Mouse (Mus musculus): ENCODE data around the gene Acly. TPM values are rescaled to one million over a fixed set of nuclear protein-coding genes. Genes with fewer than 3 reads are reported as not detected.

The Acly gene
- polyA plus RNA-seq, 1 experiment from 2014 or later: 162 TPM

- no peaks in the 10 kb centered on the region for H3K27me3 ChIP-seq
- TF ChIP-seq CTCF (IDR thresholded peaks at IDR 0.05): no peak
- ATAC-seq (no peak), DNase-seq (ENCODE audit: low read depth, low spot score) (no peak)
- in situ Hi-C loops (cut with MboI; ENCODE audit: low pct_unique_long_range_greater_than_20kb): no loop called here
- POLR2A ChIA-PET: interaction anchor here (0.7 to 1.1 kb wide), 2 partner anchors 12 to 119 kb away, joined by 3 to 4 read pairs; partner anchors contain the start of gene Acly
- CTCF ChIA-PET: interaction anchor here (1.1 to 1.5 kb wide), 3 partner anchors 9 to 12 kb away, joined by 3 to 4 read pairs (median 3); partner anchors contain the start of gene Acly
These were observed 12.0 kb downstream of the Acly start for GRCm38 (mm10) chr11:100515789-100516188.

GRCm38 (mm10) chr11:100515061-100515460, 12.7 kb downstream of the Acly start:
- ATAC-seq: no peak
- in situ Hi-C loops (cut with MboI; ENCODE audit: low pct_unique_long_range_greater_than_20kb): no loop called here
- ChIA-PET POLR2A (interaction anchor here (1.1 kb wide), 1 partner anchor 118 kb away, joined by 3 read pairs; no protein-coding TSS in a partner anchor), CTCF (interaction anchor here (1.5 kb wide), 1 partner anchor 10 kb away, joined by 4 read pairs; no protein-coding TSS in a partner anchor)
- TF ChIP-seq CTCF (IDR thresholded peaks at IDR 0.05): no peak
- no peak for DNase-seq (ENCODE audit: low read depth, low spot score)
- H3K27me3 ChIP-seq: no peaks in the 10 kb centered on the region

- TF ChIP-seq CTCF (IDR thresholded peaks at IDR 0.05): no peak
- ATAC-seq (no peak), DNase-seq (ENCODE audit: low read depth, low spot score) (no peak)
- in situ Hi-C loops (cut with MboI; ENCODE audit: low pct_unique_long_range_greater_than_20kb): no loop called here
- POLR2A ChIA-PET: no interaction called here
- H3K27me3 ChIP-seq: no peaks in the 10 kb centered on the region
- CTCF ChIA-PET: interaction anchor here (0.9 to 1.3 kb wide), 4 partner anchors 10 to 42 kb away, joined by 3 to 9 read pairs (median 5); partner anchors contain the start of gene Acly
These were observed 14.1 kb downstream of the Acly start for GRCm38 (mm10) chr11:100513716-100514115.

- DNase-seq (ENCODE audit: low read depth, low spot score) (no peak), ATAC-seq (no peak)
- in situ Hi-C loops (cut with MboI; ENCODE audit: low pct_unique_long_range_greater_than_20kb): no loop called here
- CTCF ChIA-PET: no interaction called here
- no peak for TF ChIP-seq CTCF (IDR thresholded peaks at IDR 0.05)
- H3K27me3 ChIP-seq: no peaks in the 10 kb centered on the region
- POLR2A ChIA-PET: no interaction called here
These were observed 15.4 kb downstream of the Acly start for GRCm38 (mm10) chr11:100512384-100512783.

- DNase-seq (ENCODE audit: low read depth, low spot score) (no peak), ATAC-seq (no peak)
- in situ Hi-C loops (cut with MboI; ENCODE audit: low pct_unique_long_range_greater_than_20kb): no loop called here
- no peak for TF ChIP-seq CTCF (IDR thresholded peaks at IDR 0.05)
- CTCF ChIA-PET: interaction anchor here (1.3 kb wide), 1 partner anchor 119 kb away, joined by 3 read pairs; no protein-coding TSS in a partner anchor
- POLR2A ChIA-PET: no interaction called here
- no peaks in the 10 kb centered on the region for H3K27me3 ChIP-seq
These were observed 17.2 kb downstream of the Acly start for GRCm38 (mm10) chr11:100510556-100510955.

- ATAC-seq (no peak), DNase-seq (ENCODE audit: low read depth, low spot score) (no peak)
- ChIA-PET CTCF (no interaction called here), POLR2A (interaction anchor here (1.0 kb wide), 1 partner anchor 13 kb away, joined by 4 read pairs; no protein-coding TSS in a partner anchor)
- H3K27me3 ChIP-seq: no peaks in the 10 kb centered on the region
- no peak for TF ChIP-seq CTCF (IDR thresholded peaks at IDR 0.05)
- in situ Hi-C loops (cut with MboI; ENCODE audit: low pct_unique_long_range_greater_than_20kb): no loop called here
These were observed 21.8 kb downstream of the Acly start for GRCm38 (mm10) chr11:100505997-100506396.

- DNase-seq (ENCODE audit: low read depth, low spot score): no peak
- CTCF ChIA-PET: interaction anchor here (1.6 kb wide), 1 partner anchor 10 kb away, joined by 4 read pairs; no protein-coding TSS in a partner anchor
These were observed 22.7 kb downstream of the Acly start for GRCm38 (mm10) chr11:100504990-100505660.

GRCm38 (mm10) chr11:100501321-100501720, 26.5 kb downstream of the Acly start:
- ATAC-seq: no peak
- no peak for DNase-seq (ENCODE audit: low read depth, low spot score)
- ChIA-PET CTCF (no interaction called here), POLR2A (no interaction called here)
- H3K27me3 ChIP-seq: no peaks in the 10 kb centered on the region
- in situ Hi-C loops (cut with MboI; ENCODE audit: low pct_unique_long_range_greater_than_20kb): no loop called here
- no peak for TF ChIP-seq CTCF (IDR thresholded peaks at IDR 0.05)

More at GRCm38 (mm10) chr11:100504990-100505660, 22.7 kb downstream of the Acly start:
- H3K27me3 ChIP-seq: no peaks in the 10 kb centered on the region
- ATAC-seq: no peak
- in situ Hi-C loops (cut with MboI; ENCODE audit: low pct_unique_long_range_greater_than_20kb): no loop called here
- no peak for TF ChIP-seq CTCF (IDR thresholded peaks at IDR 0.05)
- POLR2A ChIA-PET: interaction anchor here (1.0 kb wide), 1 partner anchor 14 kb away, joined by 4 read pairs; no protein-coding TSS in a partner anchor

GRCm38 (mm10) chr11:100500651-100501050, 27.1 kb downstream of the Acly start:
- no peak for ATAC-seq
- in situ Hi-C loops (cut with MboI; ENCODE audit: low pct_unique_long_range_greater_than_20kb): no loop called here
- H3K27me3 ChIP-seq: no peaks in the 10 kb centered on the region
- POLR2A ChIA-PET: no interaction called here
- CTCF ChIA-PET: no interaction called here
- no peak for DNase-seq (ENCODE audit: low read depth, low spot score)
- no peak for TF ChIP-seq CTCF (IDR thresholded peaks at IDR 0.05)

- no peak for TF ChIP-seq CTCF (IDR thresholded peaks at IDR 0.05)
- ChIA-PET POLR2A (no interaction called here), CTCF (no interaction called here)
- no peak for ATAC-seq
- no peaks in the 10 kb centered on the region for H3K27me3 ChIP-seq
- no peak for DNase-seq (ENCODE audit: low read depth, low spot score)
- in situ Hi-C loops (cut with MboI; ENCODE audit: low pct_unique_long_range_greater_than_20kb): no loop called here
These were observed 27.6 kb downstream of the Acly start for GRCm38 (mm10) chr11:100500241-100500640.

- ChIA-PET POLR2A (no interaction called here), CTCF (no interaction called here)
- DNase-seq (ENCODE audit: low read depth, low spot score) (no peak), ATAC-seq (no peak)
- in situ Hi-C loops (cut with MboI; ENCODE audit: low pct_unique_long_range_greater_than_20kb): no loop called here
- TF ChIP-seq CTCF (IDR thresholded peaks at IDR 0.05): no peak
- no peaks in the 10 kb centered on the region for H3K27me3 ChIP-seq
These were observed 34.0 kb downstream of the Acly start for GRCm38 (mm10) chr11:100493771-100494170.
